Mouse (Mus musculus) spleen, adult 10 weeks (tissue): ENCODE measurements around the gene Lypd9. TPM values are rescaled to one million over a fixed set of nuclear protein-coding genes. Genes with fewer than 3 reads are reported as not detected.

ENCODE experiments used
- polyA plus RNA-seq: library from polyadenylated mRNA; stranded (reverse); fragments of 350-450 nt; fragmentation: Illumina TruSeq; extraction: RNeasy Lipid Tissue Mini Kit (QIAGEN cat#74804); gene quantifications from one replicate; pipeline ENCODE4 v1.2.3, GENCODE M21; 2015; ENCODE audit warnings: low replicate concordance; ENCODE audit not compliant: insufficient read depth

Gene Lypd9
- not detected for polyA plus RNA-seq

GRCm38 (mm10) chr11:58452759-58453158 is at the start of gene Lypd9:
Gene Lypd9, minus strand, starts transcription at chr11:58452923.

GRCm38 (mm10) chr11:58502472-58502871 is 49.7 kb upstream of the Lypd9 start, which contains the start of gene Olfr331:
Gene Olfr331, minus strand, starts transcription at chr11:58502572.

GRCm38 (mm10) chr11:58492455-58492854 is 39.7 kb upstream of the Lypd9 start, which contains the start of gene Olfr332:
Gene Olfr332, minus strand, starts transcription at chr11:58492555.

GRCm38 (mm10) chr11:58462170-58462569 is 9.4 kb upstream of the Lypd9 start, which contains the start of gene Olfr30:
Gene Olfr30, minus strand, starts transcription at chr11:58462270.

GRCm38 (mm10) chr11:58432259-58432658 is 20.5 kb downstream of the Lypd9 start, which contains the start of gene Gm12253:
Gene Gm12253, plus strand, starts transcription at chr11:58432559.

GRCm38 (mm10) chr11:58420815-58421214 is 31.9 kb downstream of the Lypd9 start, which contains the start of gene 1810065E05Rik:
Gene 1810065E05Rik, plus strand, starts transcription at chr11:58421111.

Other genes with a start within 250 kb of the Lypd9 start
- gene 4930438A08Rik, start 178.1 kb downstream of the Lypd9 start, polyA plus RNA-seq, result not detected
- 16.0 TPM for gene Zfp692, start 145.9 kb downstream of the Lypd9 start, polyA plus RNA-seq
- gene Zfp672, start 122.6 kb downstream of the Lypd9 start, polyA plus RNA-seq, result 37.6 TPM
- 7.7 TPM for gene Sh3bp5l, start 122.2 kb downstream of the Lypd9 start, polyA plus RNA-seq
- not detected for gene Lypd8, start 73.9 kb downstream of the Lypd9 start, polyA plus RNA-seq
- gene 1810065E05Rik, start 31.8 kb downstream of the Lypd9 start, polyA plus RNA-seq, result not detected
- gene Gm12253, start 20.4 kb downstream of the Lypd9 start, polyA plus RNA-seq, result not detected
- not detected for gene Olfr30, start 9.3 kb upstream of the Lypd9 start, polyA plus RNA-seq
- not detected for gene Olfr332, start 39.6 kb upstream of the Lypd9 start, polyA plus RNA-seq
- not detected for gene Olfr331, start 49.6 kb upstream of the Lypd9 start, polyA plus RNA-seq
- gene Olfr330, start 81.9 kb upstream of the Lypd9 start, polyA plus RNA-seq, result not detected
- gene Olfr329-ps, start 93.5 kb upstream of the Lypd9 start, polyA plus RNA-seq, result 0.06 TPM
- not detected for gene Olfr328, start 102.7 kb upstream of the Lypd9 start, polyA plus RNA-seq
- not detected for gene Olfr224, start 117.6 kb upstream of the Lypd9 start, polyA plus RNA-seq
- not detected for gene Olfr325, start 124.8 kb upstream of the Lypd9 start, polyA plus RNA-seq
- not detected for gene Olfr324, start 142.2 kb upstream of the Lypd9 start, polyA plus RNA-seq
- gene 2210407C18Rik, start 163.2 kb upstream of the Lypd9 start, polyA plus RNA-seq, result not detected
- gene Olfr323, start 177.6 kb upstream of the Lypd9 start, polyA plus RNA-seq, result not detected
- gene Trim58, start 187.5 kb upstream of the Lypd9 start, polyA plus RNA-seq, result 2.3 TPM
- not detected for gene Olfr322, start 205.9 kb upstream of the Lypd9 start, polyA plus RNA-seq
- gene Olfr320, start 228.2 kb upstream of the Lypd9 start, polyA plus RNA-seq, result not detected
- not detected for gene Olfr319, start 246.2 kb upstream of the Lypd9 start, polyA plus RNA-seq